Mouse (Mus musculus): Measurements from ENCODE around the gene Rab30. TPM values are rescaled to one million over a fixed set of nuclear protein-coding genes. Genes with fewer than 3 reads are reported as not detected.

The Rab30 gene
- polyA plus RNA-seq, 1 experiment from 2014 or later: 21.8 TPM

GRCm38 (mm10) chr7:92886801-92887200 lies 145.4 kb downstream of the Rab30 start:
- WGBS: 86% methylated on average over 7 of the region's 7 CpGs
- Histone ChIP-seq H3K9ac (no peak overlapping the region), H3K27me3 (no peaks in the 10 kb centered on the region), H3K9me3 (replicated peaks) (no peaks in the 10 kb centered on the region), H3K4me1 (no peaks in the 10 kb centered on the region), H3K4me3 (replicated peaks) (no peak overlapping the region), H3K36me3 (no peaks in the 10 kb centered on the region), H3K4me2 (replicated peaks) (no peak overlapping the region), H3K27ac (replicated peaks) (no peak overlapping the region)
- ATAC-seq (ENCODE audit: insufficient number of reproducible peaks, low FRiP score, low TSS enrichment, low read depth): no peak

GRCm38 (mm10) chr7:92887230-92887629 lies 145.8 kb downstream of the Rab30 start:
- Histone ChIP-seq H3K9me3 (replicated peaks) (no peaks in the 10 kb centered on the region), H3K36me3 (no peaks in the 10 kb centered on the region), H3K4me2 (replicated peaks) (no peak overlapping the region), H3K9ac (no peak overlapping the region), H3K4me3 (replicated peaks) (no peak overlapping the region), H3K27me3 (no peaks in the 10 kb centered on the region), H3K4me1 (no peaks in the 10 kb centered on the region), H3K27ac (replicated peaks) (no peak overlapping the region)
- ATAC-seq (ENCODE audit: insufficient number of reproducible peaks, low FRiP score, low TSS enrichment, low read depth): no peak
- 88% methylated on average over 5 of the region's 5 CpGs for WGBS

GRCm38 (mm10) chr7:92890211-92890610 lies 148.8 kb downstream of the Rab30 start:
- Histone ChIP-seq H3K27ac (replicated peaks) (no peak overlapping the region), H3K36me3 (no peaks in the 10 kb centered on the region), H3K9ac (no peak overlapping the region), H3K4me3 (replicated peaks) (no peak overlapping the region), H3K27me3 (no peaks in the 10 kb centered on the region), H3K4me1 (no peaks in the 10 kb centered on the region), H3K4me2 (replicated peaks) (no peak overlapping the region), H3K9me3 (replicated peaks) (no peaks in the 10 kb centered on the region)
- WGBS: 18% methylated on average over 1 of the region's 1 CpGs
- ATAC-seq (ENCODE audit: insufficient number of reproducible peaks, low FRiP score, low TSS enrichment, low read depth): no peak

GRCm38 (mm10) chr7:92890618-92891230 lies 149.3 kb downstream of the Rab30 start:
- no peak overlapping the region for H3K4me3 ChIP-seq (replicated peaks)
- ATAC-seq (ENCODE audit: insufficient number of reproducible peaks, low FRiP score, low TSS enrichment, low read depth): no peak
- no peaks in the 10 kb centered on the region for H3K27me3 ChIP-seq
- no peak overlapping the region for H3K4me2 ChIP-seq (replicated peaks)
- no peaks in the 10 kb centered on the region for H3K9me3 ChIP-seq (replicated peaks)
- WGBS: 19% methylated on average over 4 of the region's 4 CpGs
- H3K4me1 ChIP-seq: no peaks in the 10 kb centered on the region
- H3K27ac ChIP-seq (replicated peaks): no peak overlapping the region
- no peak overlapping the region for H3K9ac ChIP-seq
- H3K36me3 ChIP-seq: no peaks in the 10 kb centered on the region

GRCm38 (mm10) chr7:92893478-92893877 lies 152.1 kb downstream of the Rab30 start:
- Histone ChIP-seq H3K36me3 (no peaks in the 10 kb centered on the region), H3K9me3 (replicated peaks) (no peaks in the 10 kb centered on the region), H3K4me2 (replicated peaks) (no peak overlapping the region), H3K4me3 (replicated peaks) (no peak overlapping the region), H3K4me1 (no peaks in the 10 kb centered on the region), H3K9ac (no peak overlapping the region), H3K27me3 (no peaks in the 10 kb centered on the region), H3K27ac (replicated peaks) (no peak overlapping the region)
- 42% methylated on average over 3 of the region's 3 CpGs for WGBS
- no peak for ATAC-seq (ENCODE audit: insufficient number of reproducible peaks, low FRiP score, low TSS enrichment, low read depth)

Other genes with a start within 250 kb of the Rab30 start
- gene Ccdc90b, start 180.5 kb upstream of the Rab30 start, polyA plus RNA-seq (2015; fragmentation: Nextera tagmentation; extraction: Ambion mirVana): 47.0 and 47.9 TPM in 2 replicates
- 11.4 and 12.9 TPM in 2 replicates for gene Ankrd42, start 104.5 kb upstream of the Rab30 start, polyA plus RNA-seq (2015; fragmentation: Nextera tagmentation; extraction: Ambion mirVana)
- 23.1 and 25.5 TPM in 2 replicates for gene Pcf11, start 71.7 kb upstream of the Rab30 start, polyA plus RNA-seq (2015; fragmentation: Nextera tagmentation; extraction: Ambion mirVana)
- gene Ddias, start 132.6 kb downstream of the Rab30 start, polyA plus RNA-seq (2015; fragmentation: Nextera tagmentation; extraction: Ambion mirVana): 9.2 and 10.4 TPM in 2 replicates
- 30.2 and 30.5 TPM in 2 replicates for gene Prcp, start 132.9 kb downstream of the Rab30 start, polyA plus RNA-seq (2015; fragmentation: Nextera tagmentation; extraction: Ambion mirVana)